Mouse (Mus musculus) heart, embryonic 15.5 days (tissue): Measurements from ENCODE around the gene Dbi. TPM values are rescaled to one million over a fixed set of nuclear protein-coding genes. Genes with fewer than 3 reads are reported as not detected.

Experiments
- ATAC-seq: fragments of 200-750 bp; cut with Nextera tagmentation; replicated peaks from 2 replicates; pipeline ENCODE4 v1.8.0; 2017; ENCODE audit warnings: low read depth, moderate TSS enrichment; ENCODE audit not compliant: insufficient number of reproducible peaks, insufficient read depth, low FRiP score
- H3K27ac ChIP-seq: fragments of 300-500 bp; sonication (generic); 2 replicates; pipeline ENCODE4 v1.5.1; 2015; ENCODE audit warnings: mild to moderate bottlenecking, inconsistent platforms
- H3K27me3 ChIP-seq: fragments of 300-500 bp; sonication (generic); 2 replicates; pipeline ENCODE4 v1.6.1; 2015; ENCODE audit warnings: inconsistent platforms
- H3K36me3 ChIP-seq: fragments of 300-500 bp; sonication (generic); 2 replicates; pipeline ENCODE4 v1.6.1; 2015; ENCODE audit warnings: mild to moderate bottlenecking, inconsistent platforms
- H3K4me1 ChIP-seq: fragments of 300-500 bp; sonication (generic); replicated peaks from 2 replicates; pipeline ENCODE4 v1.6.1; 2015; ENCODE audit warnings: inconsistent platforms
- H3K4me2 ChIP-seq: fragments of 300-500 bp; sonication (generic); 2 replicates; pipeline ENCODE4 v1.6.1; 2015; ENCODE audit warnings: inconsistent platforms, mild to moderate bottlenecking, moderate library complexity
- H3K4me3 ChIP-seq: fragments of 300-500 bp; sonication (generic); 2 replicates; pipeline ENCODE4 v1.5.1; 2015; ENCODE audit warnings: mild to moderate bottlenecking, inconsistent platforms
- H3K9ac ChIP-seq: fragments of 300-500 bp; sonication (generic); 2 replicates; pipeline ENCODE4 v1.6.1; 2015; ENCODE audit warnings: mild to moderate bottlenecking, inconsistent platforms
- H3K9me3 ChIP-seq: fragments of 300-500 bp; sonication (generic); replicated peaks from 2 replicates; pipeline ENCODE4 v1.6.1; 2016; ENCODE audit warnings: inconsistent platforms
- WGBS: fragments of 180-500 bp; shearing (Covaris S2); methylation state at CpG from one replicate; pipeline ENCODE4 v1.1.7; 2015; ENCODE audit warnings: mixed read lengths; 5-methylcytosine and 5-hydroxymethylcytosine counted together
- polyA plus RNA-seq: library from polyadenylated mRNA; unstranded; fragments of >200 nt; fragmentation: Nextera tagmentation; extraction: Ambion mirVana; gene quantifications from 2 replicates; pipeline ENCODE4 v1.2.1, GENCODE M21; 2015

Gene Dbi
- polyA plus RNA-seq, 1 experiment from 2014 or later: 771 TPM

- H3K27ac ChIP-seq: peak overlapping the region; percentile 96
- WGBS: 2% methylated on average over 24 of the region's 24 CpGs
These were observed 523 bp downstream of the Dbi start for GRCm38 (mm10) chr1:120120141-120120968.

GRCm38 (mm10) chr1:120119389-120119788 lies 1.5 kb downstream of the Dbi start:
- H3K9me3 ChIP-seq: no peaks in the 10 kb centered on the region
- H3K4me1 ChIP-seq: peaks cover 41% of the 10 kb centered on the region
- peaks cover 18% of the 10 kb centered on the region for H3K36me3 ChIP-seq
- WGBS: 70% methylated on average over 4 of the region's 4 CpGs
- ATAC-seq: no peak
- H3K4me2 ChIP-seq: peak overlapping the region; percentile 78
- peak overlapping the region; percentile 66 for H3K9ac ChIP-seq
- H3K27ac ChIP-seq: peak overlapping the region; percentile 96
- peak overlapping the region; percentile 66 for H3K4me3 ChIP-seq
- H3K27me3 ChIP-seq: no peaks in the 10 kb centered on the region

More at GRCm38 (mm10) chr1:120120141-120120968, 523 bp downstream of the Dbi start:
- peak overlapping the region; percentile 66 for H3K4me3 ChIP-seq
- H3K36me3 ChIP-seq: peaks cover 8% of the 10 kb centered on the region
- peak; percentile 44 for ATAC-seq
- peak overlapping the region; percentile 66 for H3K9ac ChIP-seq
- no peaks in the 10 kb centered on the region for H3K9me3 ChIP-seq
- H3K4me1 ChIP-seq: peaks cover 41% of the 10 kb centered on the region
- peak overlapping the region; percentile 78 for H3K4me2 ChIP-seq
- no peaks in the 10 kb centered on the region for H3K27me3 ChIP-seq

- Histone ChIP-seq H3K36me3 (peaks cover 23% of the 10 kb centered on the region), H3K4me2 (peak overlapping the region; percentile 78)
These were observed 2.0 kb downstream of the Dbi start for GRCm38 (mm10) chr1:120118854-120119253.

DNA sequence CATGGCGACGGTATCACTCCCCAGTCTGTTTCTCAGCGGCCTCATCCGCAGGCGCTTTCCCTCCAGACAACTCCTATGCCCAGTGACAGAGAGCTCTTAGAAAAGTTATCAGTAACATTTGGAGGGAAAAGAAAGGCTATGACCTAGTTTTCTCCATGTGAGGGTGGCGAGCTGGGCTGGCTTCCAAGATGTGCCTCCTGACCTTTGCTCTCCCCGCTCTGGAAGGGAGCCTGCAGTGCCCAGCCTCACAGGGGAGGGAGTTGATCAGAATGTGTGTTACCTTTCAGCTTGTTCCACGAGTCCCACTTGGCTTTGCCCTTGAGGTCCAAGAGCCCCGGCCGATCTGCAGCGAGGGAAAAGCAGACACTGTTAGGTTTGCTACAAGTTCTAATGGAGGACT lies 4.8 kb downstream of the Dbi start:
- Histone ChIP-seq H3K4me2 (no peak overlapping the region), H3K27me3 (no peaks in the 10 kb centered on the region), H3K4me3 (no peak overlapping the region), H3K4me1 (peaks cover 41% of the 10 kb centered on the region), H3K9ac (no peak overlapping the region), H3K9me3 (no peaks in the 10 kb centered on the region), H3K27ac (peak overlapping the region; percentile 68), H3K36me3 (peaks cover 35% of the 10 kb centered on the region)
- no peak for ATAC-seq
- whole genome bisulfite sequencing: 53% methylated on average over 11 of the region's 11 CpGs

More at GRCm38 (mm10) chr1:120118854-120119253, 2.0 kb downstream of the Dbi start:
- Histone ChIP-seq H3K4me3 (no peak overlapping the region), H3K9me3 (no peaks in the 10 kb centered on the region), H3K27me3 (no peaks in the 10 kb centered on the region), H3K27ac (no peak overlapping the region), H3K4me1 (peaks cover 41% of the 10 kb centered on the region), H3K9ac (no peak overlapping the region)
- WGBS: 75% methylated on average over 2 of the region's 2 CpGs
- no peak for ATAC-seq

- no peak overlapping the region for H3K4me3 ChIP-seq
- no peak overlapping the region for H3K9ac ChIP-seq
- peaks cover 41% of the 10 kb centered on the region for H3K4me1 ChIP-seq
- H3K9me3 ChIP-seq: no peaks in the 10 kb centered on the region
- H3K4me2 ChIP-seq: no peak overlapping the region
- H3K27me3 ChIP-seq: no peaks in the 10 kb centered on the region
- 73% methylated on average over 9 of the region's 9 CpGs for WGBS
- peak; percentile 10; the same call in 1 of the 2 replicates for ATAC-seq
- H3K27ac ChIP-seq: peak overlapping the region; percentile 68
- H3K36me3 ChIP-seq: peaks cover 35% of the 10 kb centered on the region
These were observed 5.2 kb downstream of the Dbi start for GRCm38 (mm10) chr1:120115671-120116081.

- 74% methylated on average over 12 of the region's 12 CpGs for WGBS
- peaks cover 13% of the 10 kb centered on the region for H3K4me1 ChIP-seq
- H3K36me3 ChIP-seq: peaks cover 35% of the 10 kb centered on the region
- H3K27ac ChIP-seq: no peak overlapping the region
- H3K9ac ChIP-seq: no peak overlapping the region
- no peak overlapping the region for H3K4me2 ChIP-seq
- no peaks in the 10 kb centered on the region for H3K27me3 ChIP-seq
- H3K4me3 ChIP-seq: no peak overlapping the region
- no peaks in the 10 kb centered on the region for H3K9me3 ChIP-seq
- ATAC-seq: no peak
These were observed 8.4 kb downstream of the Dbi start for GRCm38 (mm10) chr1:120112251-120113187.

DNA sequence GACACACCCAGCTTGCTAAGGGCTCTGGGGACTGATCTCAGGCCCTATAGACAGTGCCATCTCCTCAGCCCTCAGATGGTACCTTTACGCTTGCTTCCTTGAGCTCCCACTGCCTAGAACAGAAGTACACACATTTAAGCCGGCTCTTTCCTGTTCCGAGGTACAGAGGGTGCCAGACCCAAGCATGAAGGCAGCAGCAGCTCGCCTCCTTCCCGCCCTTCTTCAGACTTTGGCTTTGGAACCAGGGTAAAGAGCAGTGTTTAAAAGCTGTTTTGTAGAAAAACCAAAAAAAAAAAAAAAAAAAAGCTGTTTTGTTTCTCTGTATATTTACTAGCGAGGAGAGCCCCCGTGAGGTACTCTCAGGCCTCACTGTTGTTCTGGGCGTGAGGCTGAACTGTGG lies 9.1 kb downstream of the Dbi start:
- Histone ChIP-seq H3K9ac (no peak overlapping the region), H3K4me3 (no peak overlapping the region), H3K4me1 (peaks cover 10% of the 10 kb centered on the region), H3K9me3 (no peaks in the 10 kb centered on the region), H3K27ac (no peak overlapping the region), H3K4me2 (no peak overlapping the region), H3K36me3 (peaks cover 35% of the 10 kb centered on the region), H3K27me3 (no peaks in the 10 kb centered on the region)
- WGBS: 91% methylated on average over 8 of the region's 8 CpGs
- no peak for ATAC-seq

DNA sequence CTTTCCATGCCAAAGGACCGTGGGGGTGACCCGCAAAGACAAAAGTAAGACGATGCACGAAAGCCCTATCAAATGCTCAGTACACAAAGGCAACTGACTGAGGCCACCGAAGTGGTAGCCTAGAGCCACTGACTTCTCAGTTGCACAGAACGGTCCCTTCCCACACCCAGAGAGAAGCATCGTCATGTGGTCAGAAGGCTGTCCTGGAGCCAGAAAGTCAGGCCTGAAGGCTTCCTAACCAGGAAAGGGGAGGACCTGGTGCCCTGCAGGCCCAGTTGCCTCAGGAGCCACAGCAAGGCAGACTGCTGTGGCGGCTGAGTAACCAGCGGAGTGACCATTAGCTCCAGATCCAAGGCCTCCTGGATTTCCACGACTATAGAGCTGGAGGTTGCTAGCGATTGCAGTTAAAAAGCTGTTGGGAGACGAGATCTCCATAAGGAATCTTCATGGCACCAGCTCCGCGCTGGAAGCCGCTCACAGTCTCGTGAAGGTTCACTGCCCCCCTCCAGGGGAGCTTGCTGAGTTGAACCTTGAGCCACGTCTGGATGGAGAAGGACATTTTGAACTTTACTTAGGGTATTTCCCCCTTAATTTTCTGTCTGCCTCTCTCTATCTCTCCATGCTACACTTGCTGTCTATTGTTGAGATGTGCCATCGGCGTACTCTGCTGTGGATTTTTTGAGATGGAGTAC lies 11.0 kb downstream of the Dbi start:
- H3K27ac ChIP-seq: no peak overlapping the region
- no peak for ATAC-seq
- H3K4me3 ChIP-seq: no peak overlapping the region
- peaks cover 22% of the 10 kb centered on the region for H3K36me3 ChIP-seq
- H3K4me2 ChIP-seq: no peak overlapping the region
- no peaks in the 10 kb centered on the region for H3K27me3 ChIP-seq
- H3K9ac ChIP-seq: no peak overlapping the region
- peaks cover 4% of the 10 kb centered on the region; the same call in 1 of the 2 replicates for H3K4me1 ChIP-seq
- 87% methylated on average over 19 of the region's 19 CpGs for WGBS
- H3K9me3 ChIP-seq: no peaks in the 10 kb centered on the region

DNA sequence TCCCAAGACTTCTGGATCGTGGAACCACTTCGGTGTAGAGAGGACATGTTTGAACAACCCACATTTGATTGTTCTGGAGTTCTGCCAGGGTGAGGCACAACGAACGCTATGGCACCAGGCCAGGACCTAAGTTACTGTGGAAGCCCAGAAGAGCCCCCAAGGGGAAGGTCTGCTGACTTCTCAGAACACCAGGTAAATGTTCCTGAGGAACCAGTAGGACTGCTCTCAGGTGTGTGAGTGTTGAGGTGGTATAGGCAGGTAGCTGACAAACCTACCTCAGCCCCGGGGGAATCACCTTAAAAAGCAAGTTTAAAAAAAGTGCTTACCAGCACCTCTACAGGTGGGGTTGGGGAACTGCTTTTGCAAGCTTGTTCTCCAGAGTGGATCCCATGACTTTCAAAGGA lies 15.3 kb downstream of the Dbi start:
- ATAC-seq: no peak

DNA sequence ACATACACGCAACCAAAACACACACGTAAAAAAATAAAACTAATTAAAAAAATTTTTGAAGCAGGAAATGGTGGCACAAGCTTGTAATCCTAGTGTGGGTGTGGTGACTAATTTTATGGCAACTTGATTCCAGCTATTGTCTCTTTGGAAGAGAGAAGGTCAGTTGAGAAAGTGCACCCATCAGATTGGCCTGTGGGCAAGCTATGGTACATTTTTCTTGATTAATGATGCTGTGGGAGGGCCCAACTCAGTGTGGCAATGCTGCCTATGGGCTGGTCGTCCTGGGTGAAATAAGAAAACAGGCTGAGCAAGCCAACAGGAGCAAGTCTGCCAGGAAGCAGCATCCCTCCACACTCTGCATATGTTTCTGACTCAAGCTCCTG lies 19.7 kb downstream of the Dbi start:
- no peak overlapping the region for H3K27ac ChIP-seq
- H3K36me3 ChIP-seq: no peaks in the 10 kb centered on the region
- 77% methylated on average over 3 of the region's 3 CpGs for WGBS
- no peak for ATAC-seq
- peaks cover 4% of the 10 kb centered on the region; the same call in 1 of the 2 replicates for H3K4me1 ChIP-seq
- H3K4me3 ChIP-seq: no peak overlapping the region
- no peaks in the 10 kb centered on the region for H3K27me3 ChIP-seq
- H3K4me2 ChIP-seq: no peak overlapping the region
- no peak overlapping the region for H3K9ac ChIP-seq
- no peaks in the 10 kb centered on the region for H3K9me3 ChIP-seq

More for the DNA sequence above, 15.3 kb downstream of the Dbi start:
- 41% methylated on average over 5 of the region's 5 CpGs for WGBS
- no peaks in the 10 kb centered on the region for H3K27me3 ChIP-seq
- H3K27ac ChIP-seq: no peak overlapping the region
- H3K9ac ChIP-seq: no peak overlapping the region
- H3K36me3 ChIP-seq: no peaks in the 10 kb centered on the region
- no peaks in the 10 kb centered on the region for H3K9me3 ChIP-seq
- no peak overlapping the region for H3K4me2 ChIP-seq
- peaks cover 4% of the 10 kb centered on the region; the same call in 1 of the 2 replicates for H3K4me1 ChIP-seq
- H3K4me3 ChIP-seq: no peak overlapping the region
